Mouse (Mus musculus) hindbrain, embryonic 16.5 days (tissue): ENCODE measurements around the gene Olfr368. TPM values are rescaled to one million over a fixed set of nuclear protein-coding genes. Genes with fewer than 3 reads are reported as not detected.
A peak's percentile ranks its signal among the peaks of the same experiment; 100 is the strongest.

Experiments used
- ATAC-seq: fragments of 200-750 bp; cut with Nextera tagmentation; 2 replicates; pipeline ENCODE4 v1.8.0; 2017; ENCODE audit warnings: moderate TSS enrichment, moderate library complexity
- H3K27ac ChIP-seq: fragments of 300-500 bp; sonication (generic); 2 replicates; pipeline ENCODE4 v1.5.1; 2014; ENCODE audit warnings: low read depth, mild to moderate bottlenecking, control low read depth, low read length, moderate library complexity
- H3K27me3 ChIP-seq: fragments of 300-500 bp; sonication (generic); replicated peaks from 2 replicates; pipeline ENCODE4 v1.6.1; 2014; ENCODE audit warnings: low read length; ENCODE audit not compliant: control insufficient read depth, insufficient read depth
- H3K36me3 ChIP-seq: fragments of 300-500 bp; sonication (generic); 2 replicates; pipeline ENCODE4 v1.6.1; 2014; ENCODE audit warnings: mild to moderate bottlenecking, low read length, moderate library complexity, mixed read lengths; ENCODE audit not compliant: control insufficient read depth, insufficient read depth
- H3K4me1 ChIP-seq: fragments of 300-500 bp; sonication (generic); 2 replicates; pipeline ENCODE4 v1.6.1; 2014; ENCODE audit warnings: low read depth, low read length; ENCODE audit not compliant: control insufficient read depth, insufficient read depth
- H3K4me2 ChIP-seq: fragments of 300-500 bp; sonication (generic); 2 replicates; pipeline ENCODE4 v1.6.1; 2014; ENCODE audit warnings: mild to moderate bottlenecking, low read length, control low read depth, moderate library complexity
- H3K4me3 ChIP-seq: fragments of 300-500 bp; sonication (generic); 2 replicates; pipeline ENCODE4 v1.5.1; 2014; ENCODE audit warnings: mild to moderate bottlenecking, low read length, control low read depth, moderate library complexity
- H3K9ac ChIP-seq: fragments of 300-500 bp; sonication (generic); 2 replicates; pipeline ENCODE4 v1.6.1; 2014; ENCODE audit warnings: low read depth, mild to moderate bottlenecking, control low read depth, low read length, moderate library complexity
- H3K9me3 ChIP-seq: fragments of 300-500 bp; sonication (generic); 2 replicates; pipeline ENCODE4 v1.6.1; 2014; ENCODE audit warnings: mild to moderate bottlenecking, low read length, moderate library complexity; ENCODE audit not compliant: control insufficient read depth
- WGBS: fragments of 180-500 bp; shearing (Covaris S2); extraction: QIAGEN DNeasy Blood & Tissue Kit; methylation state at CpG from one replicate; pipeline ENCODE4 v1.1.7; 2014; 5-methylcytosine and 5-hydroxymethylcytosine counted together
- polyA plus RNA-seq: library from polyadenylated mRNA; unstranded; fragments of >200 nt; fragmentation: Nextera tagmentation; extraction: Ambion mirVana; gene quantifications from 2 replicates; pipeline ENCODE4 v1.2.1, GENCODE M21; 2015

Olfr368 gene
- polyA plus RNA-seq, 1 experiment from 2014 or later, result not detected

DNA sequence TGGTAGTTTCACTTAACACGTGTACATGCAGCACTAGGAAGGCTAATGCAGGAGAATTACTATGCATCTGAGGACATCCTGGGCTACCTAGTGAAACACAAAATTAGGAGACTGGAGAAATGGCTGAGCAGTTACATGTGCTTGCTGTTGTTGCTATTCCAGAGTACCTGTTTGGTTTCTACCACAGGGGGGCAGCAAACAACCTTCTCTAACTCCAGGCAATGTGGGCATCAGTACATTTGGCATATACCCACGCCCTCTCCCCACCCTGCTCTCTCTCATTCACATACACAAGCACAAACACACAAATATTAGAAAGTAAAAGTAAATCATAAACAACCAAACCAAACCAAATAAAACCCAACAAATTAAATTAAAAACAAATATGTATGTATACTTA lies 53.9 kb downstream of the Olfr368 start:
- no peak overlapping the region for H3K27ac ChIP-seq
- no peak overlapping the region for H3K9ac ChIP-seq
- ATAC-seq, result 0 out of 2 replicates have a peak, but pooled peaks have one; percentile 30
- no peak overlapping the region for H3K4me2 ChIP-seq
- H3K4me3 ChIP-seq, result no peak overlapping the region
- no peaks in the 10 kb centered on the region for H3K9me3 ChIP-seq
- no peaks in the 10 kb centered on the region for H3K27me3 ChIP-seq
- H3K36me3 ChIP-seq, result peaks cover 24% of the 10 kb centered on the region
- H3K4me1 ChIP-seq, result no peaks in the 10 kb centered on the region
- 60% methylated on average over 2 of the region's 2 CpGs for WGBS

Other genes starting within 250 kb of the Olfr368 start
- not detected in 2 replicates for gene Olfr361, start 237.2 kb upstream of the Olfr368 start, polyA plus RNA-seq
- not detected in 2 replicates for gene Olfr362, start 208.6 kb upstream of the Olfr368 start, polyA plus RNA-seq
- not detected in 2 replicates for gene Olfr364-ps1, start 187.2 kb upstream of the Olfr368 start, polyA plus RNA-seq
- not detected in 2 replicates for gene Olfr365, start 138.3 kb upstream of the Olfr368 start, polyA plus RNA-seq
- not detected in 2 replicates for gene Olfr366, start 114.9 kb upstream of the Olfr368 start, polyA plus RNA-seq
- gene Pdcl, start 32.8 kb downstream of the Olfr368 start, polyA plus RNA-seq, result 46.3 and 48.5 TPM in 2 replicates
- 16.3 and 16.6 TPM in 2 replicates for gene Rc3h2, start 96.4 kb downstream of the Olfr368 start, polyA plus RNA-seq
- gene Zbtb26, start 116.6 kb downstream of the Olfr368 start, polyA plus RNA-seq, result 6.0 and 7.3 TPM in 2 replicates
- 12.8 and 14.4 TPM in 2 replicates for gene Zbtb6, start 116.7 kb downstream of the Olfr368 start, polyA plus RNA-seq
- 45.5 and 49.2 TPM in 2 replicates for gene Rabgap1, start 116.8 kb downstream of the Olfr368 start, polyA plus RNA-seq
- gene Gpr21, start 189.8 kb downstream of the Olfr368 start, polyA plus RNA-seq, result 14.8 and 15.9 TPM in 2 replicates